Mouse (Mus musculus): ENCODE results near the gene Tanc2.

Tanc2 gene

DNA sequence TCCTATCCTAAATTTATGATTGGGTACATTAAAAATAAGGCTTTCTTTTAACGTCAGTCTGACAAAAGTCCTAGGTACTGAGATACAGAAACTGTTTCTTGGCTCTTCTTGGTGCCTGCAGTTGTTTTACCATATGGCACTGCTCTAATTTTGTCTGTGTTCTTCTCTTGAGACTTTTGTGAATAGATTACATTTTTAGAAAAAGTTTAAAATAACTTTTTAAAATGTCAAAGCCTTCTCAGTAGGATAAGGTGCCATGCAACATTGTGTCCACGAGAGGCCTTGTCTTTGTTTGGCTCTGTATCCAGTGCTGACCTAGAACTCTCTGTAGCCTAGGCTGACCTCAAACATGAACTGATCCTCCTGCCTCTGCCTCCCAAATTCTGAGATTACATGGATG, 238.4 kb downstream of the Tanc2 start:
- no peak for DNase-seq (ENCODE audit: extremely low read depth, low read depth)

DNA sequence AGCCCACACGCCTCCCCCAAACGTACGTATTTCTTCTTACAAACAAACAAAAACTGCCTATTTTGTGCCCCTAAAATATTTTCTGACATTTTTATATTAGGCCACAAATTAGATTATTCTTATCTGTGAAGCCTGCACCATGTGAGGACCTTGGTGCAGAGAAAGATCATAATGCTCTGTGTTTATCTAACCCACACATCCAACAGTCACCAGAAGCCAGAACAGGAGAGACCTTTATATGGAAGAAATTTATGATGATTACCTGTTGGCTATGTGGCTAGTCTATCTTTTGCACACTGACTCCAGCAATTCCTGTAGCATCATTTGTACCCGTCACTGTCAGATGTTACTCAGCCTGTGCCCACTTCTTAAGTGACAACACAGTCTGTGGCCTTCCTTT, 245.4 kb downstream of the Tanc2 start:
- DNase-seq (ENCODE audit: extremely low read depth, low read depth) = no peak

GRCm38 (mm10) chr11:105836344-105836891, 246.6 kb downstream of the Tanc2 start:
- no peak for DNase-seq (ENCODE audit: extremely low read depth, low read depth)

- no peak for DNase-seq (ENCODE audit: extremely low read depth, low read depth)
These were observed 248.2 kb downstream of the Tanc2 start for GRCm38 (mm10) chr11:105837962-105838361.

GRCm38 (mm10) chr11:105845901-105846300, 256.1 kb downstream of the Tanc2 start:
- DNase-seq (ENCODE audit: extremely low read depth, low read depth) = no peak

DNA sequence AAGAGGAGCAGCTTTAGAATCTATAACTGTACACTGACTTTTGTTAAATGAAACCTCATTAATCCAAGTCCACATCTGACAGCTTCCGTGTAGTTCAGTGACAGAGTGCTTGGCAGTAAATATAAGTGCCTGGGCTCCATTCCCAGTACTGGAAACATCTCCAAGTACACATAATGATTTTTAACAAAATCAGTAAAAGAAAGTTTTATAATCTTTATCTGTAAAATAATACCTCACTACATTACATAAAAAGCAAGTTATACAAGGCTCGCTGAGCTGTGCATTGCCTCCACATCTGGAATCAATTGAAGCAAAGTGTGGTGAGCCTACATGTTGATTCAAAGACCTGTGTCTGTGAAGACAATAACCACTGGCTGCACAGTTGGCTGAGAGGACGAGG, 265.7 kb downstream of the Tanc2 start:
- DNase-seq (ENCODE audit: extremely low read depth, low read depth) = no peak

- DNase-seq (ENCODE audit: extremely low read depth, low read depth) = no peak
These were observed 268.3 kb downstream of the Tanc2 start for GRCm38 (mm10) chr11:105858063-105858462.

GRCm38 (mm10) chr11:105885558-105885957, 295.8 kb downstream of the Tanc2 start:
- DNase-seq (ENCODE audit: extremely low read depth, low read depth) = no peak

DNA sequence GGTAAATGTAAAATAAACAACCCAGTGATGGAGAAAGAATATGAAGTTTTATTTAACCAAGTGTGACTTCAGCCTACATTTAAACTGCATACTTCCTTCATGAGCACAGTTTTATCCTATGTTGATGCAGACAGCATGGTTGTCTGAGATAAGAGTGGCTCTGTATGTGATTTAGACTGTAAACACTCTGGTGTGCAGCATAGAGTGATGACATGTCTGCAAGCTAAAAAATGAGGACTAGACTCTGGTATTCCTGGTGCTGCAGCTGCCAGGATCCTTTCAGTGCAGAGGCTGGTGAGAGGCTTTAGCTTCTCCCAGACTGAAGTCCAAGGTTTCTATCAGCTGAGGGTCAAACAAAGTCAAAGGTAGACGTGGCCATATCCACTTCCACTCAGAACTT, 297.5 kb downstream of the Tanc2 start:
- DNase-seq (ENCODE audit: extremely low read depth, low read depth) = no peak

DNA sequence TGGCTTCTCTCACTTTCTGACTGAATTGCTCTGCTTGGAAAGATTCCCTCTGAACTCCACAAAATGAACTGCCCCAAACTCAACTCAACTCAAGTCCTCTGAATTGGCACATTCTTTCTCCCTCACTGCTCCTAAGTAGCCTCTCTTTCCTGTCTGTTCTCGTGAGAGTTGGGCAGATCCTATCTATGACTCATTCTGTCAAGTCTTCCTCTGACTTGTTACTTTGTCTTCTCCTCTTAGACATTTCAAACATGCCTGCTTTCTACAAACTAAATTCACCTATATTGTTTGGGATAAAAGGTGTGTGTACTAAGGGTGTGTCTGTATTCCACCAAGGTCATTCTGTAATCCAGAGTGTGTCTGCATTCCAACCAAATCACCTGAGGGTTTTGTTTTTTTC, 309.4 kb downstream of the Tanc2 start:
- no peak for DNase-seq (ENCODE audit: extremely low read depth, low read depth)

- no peak for DNase-seq (ENCODE audit: extremely low read depth, low read depth)
These were observed 311.7 kb downstream of the Tanc2 start for GRCm38 (mm10) chr11:105901501-105901900.

DNA sequence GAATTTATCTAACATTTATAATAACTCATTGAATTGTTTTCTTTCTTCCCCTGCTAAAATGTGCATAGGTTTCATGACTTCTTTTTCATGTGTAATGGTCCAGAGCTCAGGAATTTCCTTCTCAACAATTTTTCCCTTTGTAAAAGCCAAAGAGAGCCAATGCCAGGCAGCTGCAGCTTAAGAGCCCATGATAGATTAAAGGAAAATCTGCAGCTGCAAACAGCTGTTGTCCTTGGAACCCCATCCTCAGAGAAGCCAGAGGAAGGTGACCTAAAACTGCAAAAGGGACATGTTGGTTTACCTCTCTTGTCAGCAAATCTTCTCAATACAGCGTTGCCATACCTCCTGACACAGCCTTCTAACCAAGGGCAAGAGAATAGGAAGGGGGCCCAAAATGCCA, 313.2 kb downstream of the Tanc2 start:
- no peak for DNase-seq (ENCODE audit: extremely low read depth, low read depth)

- DNase-seq (ENCODE audit: extremely low read depth, low read depth) = no peak
These were observed 315.9 kb downstream of the Tanc2 start for GRCm38 (mm10) chr11:105905529-105906213.

GRCm38 (mm10) chr11:105907381-105907780, 317.6 kb downstream of the Tanc2 start:
- no peak for DNase-seq (ENCODE audit: extremely low read depth, low read depth)

DNA sequence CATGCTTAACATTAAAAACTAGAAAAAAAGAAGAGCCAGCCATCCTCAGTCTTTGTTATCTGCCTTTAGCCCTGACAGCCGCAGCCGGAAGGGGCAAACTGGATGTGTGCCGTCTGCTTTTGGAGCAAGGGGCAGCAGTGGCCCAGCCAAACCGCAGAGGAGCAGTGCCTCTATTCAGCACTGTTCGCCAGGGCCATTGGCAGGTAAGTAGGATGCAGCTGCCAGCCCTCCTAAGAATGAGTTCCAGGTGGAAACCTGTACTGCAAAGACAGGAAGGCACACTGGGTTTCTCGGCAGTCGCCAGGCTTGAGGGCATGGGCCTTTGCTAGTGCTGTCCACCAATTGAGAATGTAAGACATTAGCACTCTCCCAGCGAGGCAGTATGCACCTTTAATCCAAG, 319.1 kb downstream of the Tanc2 start:
- no peak for DNase-seq (ENCODE audit: extremely low read depth, low read depth)

DNA sequence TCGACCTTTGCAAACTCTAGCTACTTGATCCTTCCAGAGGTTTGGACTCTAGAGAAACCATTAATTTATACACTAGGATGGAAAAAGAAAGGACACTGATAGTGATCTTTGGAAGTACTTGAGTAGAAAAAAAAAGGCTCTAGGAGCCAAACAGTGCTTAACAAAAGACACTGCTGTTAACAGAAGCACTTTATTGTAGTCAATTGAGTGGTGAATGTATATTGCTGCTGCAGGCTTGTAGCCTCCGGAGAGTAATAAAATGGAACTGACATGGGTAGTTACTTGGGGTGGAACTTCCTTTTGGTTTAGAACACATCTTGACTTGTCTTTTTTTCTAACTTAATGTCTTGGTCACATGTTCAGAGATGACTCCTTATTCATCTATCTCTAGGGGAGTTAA, 319.8 kb downstream of the Tanc2 start:
- DNase-seq (ENCODE audit: extremely low read depth, low read depth) = no peak

GRCm38 (mm10) chr11:105911149-105911548, 321.4 kb downstream of the Tanc2 start:
- DNase-seq (ENCODE audit: extremely low read depth, low read depth) = no peak

GRCm38 (mm10) chr11:105911592-105912375, 322.0 kb downstream of the Tanc2 start:
- DNase-seq (ENCODE audit: extremely low read depth, low read depth) = peak; percentile 44

DNA sequence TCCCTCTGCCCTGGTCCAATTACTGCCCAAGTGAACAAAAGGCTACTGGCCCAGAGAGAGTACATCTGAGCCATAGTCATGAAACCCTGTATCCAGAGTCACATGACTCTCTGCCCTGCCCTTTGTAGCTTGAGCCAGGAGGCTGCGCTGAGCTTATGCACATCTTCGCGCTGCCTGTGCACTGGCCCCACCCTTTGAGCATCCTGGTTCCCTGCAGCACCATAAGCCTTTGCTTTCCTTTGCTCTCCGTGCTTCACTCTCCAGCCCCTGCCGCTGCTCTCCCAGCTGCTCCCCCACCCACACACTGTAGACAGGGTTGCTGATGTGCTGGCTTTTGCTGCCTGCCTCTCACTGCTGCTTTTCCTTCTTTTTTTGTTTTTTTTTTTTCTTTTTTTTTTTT, 323.8 kb downstream of the Tanc2 start:
- DNase-seq (ENCODE audit: extremely low read depth, low read depth) = no peak

GRCm38 (mm10) chr11:105920098-105920785, 330.5 kb downstream of the Tanc2 start:
- no peak for DNase-seq (ENCODE audit: extremely low read depth, low read depth)

DNA sequence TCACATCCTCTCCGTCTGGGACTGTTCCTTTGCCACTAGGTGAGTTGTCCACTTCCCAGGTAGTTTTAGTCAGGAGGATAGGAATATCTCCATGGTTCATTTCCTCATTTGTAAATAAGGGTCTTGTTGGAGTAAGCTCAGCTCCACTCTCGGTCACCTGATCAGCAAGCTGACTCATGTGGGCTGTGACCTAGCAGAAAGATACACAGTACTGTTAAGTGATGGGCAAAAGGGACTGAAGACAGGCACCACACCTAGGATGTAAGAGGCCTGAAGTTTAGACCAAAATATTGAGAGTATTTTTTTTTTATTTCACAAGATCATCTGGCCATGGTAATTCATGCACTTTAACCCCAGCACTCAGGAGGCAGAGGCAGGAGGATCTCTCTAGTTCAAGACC, 331.1 kb downstream of the Tanc2 start:
- DNase-seq (ENCODE audit: extremely low read depth, low read depth) = no peak

- no peak for DNase-seq (ENCODE audit: extremely low read depth, low read depth)
These were observed 331.5 kb downstream of the Tanc2 start for GRCm38 (mm10) chr11:105921275-105921674.
